16 mouse cellular contexts compared by ENCODE assay signal in the genomic region with DNA sequence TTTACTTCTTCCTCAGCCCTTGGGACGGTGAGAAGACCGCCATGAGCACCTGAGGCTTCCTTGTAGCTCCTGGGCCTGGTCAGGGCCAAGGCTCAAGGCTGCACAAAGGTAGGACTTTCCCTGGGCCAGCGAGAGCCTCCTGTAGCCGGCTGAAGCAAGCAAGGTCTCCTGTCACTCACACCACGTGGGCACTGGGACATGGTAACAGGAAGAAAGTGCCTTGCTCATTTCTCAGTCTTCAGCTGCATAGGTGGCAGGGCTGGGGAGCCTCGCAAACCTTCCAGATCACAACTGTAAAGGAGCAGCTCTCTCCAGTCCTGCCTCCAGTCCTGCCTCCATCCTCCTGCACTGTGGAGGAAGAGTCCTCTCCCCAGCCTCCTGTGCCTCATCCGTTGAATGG. TPM values are rescaled to one million over a fixed set of nuclear protein-coding genes. Genes with fewer than 3 reads are reported as not detected.
DNase-seq lines count a peak whose midpoint lies in the region; ATAC-seq and TF ChIP-seq lines count a peak whose summit lies in the region.
"Had no signal": no experiment of that assay in that cellular context is flagged by ENCODE, and none has a peak within 500 bp of the region (broad histone marks: within the 10 kb centered on the region; RNA-seq: fewer than 3 reads in every experiment).

No protein-coding gene starts in this region.

- ATAC-seq in limb, embryonic 13.5 days (ENCODE audit: low FRiP score, low read depth) = no peak
- ATAC-seq in G1E (ENCODE audit: extremely low read depth, insufficient number of reproducible peaks, low FRiP score, poor library complexity, severe bottlenecking) = no peak
- no peak for ATAC-seq in liver, embryonic 14.5 days (ENCODE audit: insufficient read depth)
- ATAC-seq in hindbrain, postnatal 0 days = no peak
- ATAC-seq: forebrain, embryonic 16.5 days; midbrain, embryonic 13.5 days had no signal

- peaks cover 27% of the 10 kb centered on the region; the same call in 1 of the 2 replicates for H3K4me1 ChIP-seq in heart, embryonic 10.5 days
- H3K4me1 ChIP-seq in limb, embryonic 13.5 days = peaks cover 16% of the 10 kb centered on the region
- H3K4me1 ChIP-seq in limb, embryonic 10.5 days = peaks cover 8% of the 10 kb centered on the region; the same call in 1 of the 2 replicates
- H3K4me1 ChIP-seq in G1E (ENCODE audit: insufficient read depth, low read depth, low read length) = peaks cover 85% of the 10 kb centered on the region
- peaks cover 11 to 17% of the 10 kb centered on the region in 2 experiments for H3K4me1 ChIP-seq in liver, embryonic 14.5 days (replicated peaks; ENCODE audit: control insufficient read depth in 2 of 2, insufficient read depth in 2 of 2, low read length in 1 of 2)
- H3K4me1 ChIP-seq in hindbrain, postnatal 0 days (ENCODE audit: insufficient read depth, low read length) = no peaks in the 10 kb centered on the region
- H3K4me1 ChIP-seq: hindbrain, embryonic 15.5 days; neural tube, embryonic 15.5 days had no signal

- peaks cover 52% of the 10 kb centered on the region for H3K36me3 ChIP-seq in heart, embryonic 10.5 days
- H3K36me3 ChIP-seq in limb, embryonic 13.5 days = peaks cover 50% of the 10 kb centered on the region
- peaks cover 58% of the 10 kb centered on the region for H3K36me3 ChIP-seq in limb, embryonic 10.5 days
- H3K36me3 ChIP-seq in G1E (replicated peaks) = peaks cover 58% of the 10 kb centered on the region
- H3K36me3 ChIP-seq in liver, embryonic 14.5 days (replicated peaks; ENCODE audit: control insufficient read depth, insufficient read depth, low read depth) = peaks cover 32% of the 10 kb centered on the region
- H3K36me3 ChIP-seq in hindbrain, postnatal 0 days (ENCODE audit: insufficient read depth, low read length) = peaks cover 40% of the 10 kb centered on the region

- no peak overlapping the region for H3K4me2 ChIP-seq in limb, embryonic 13.5 days (replicated peaks)
- no peak overlapping the region for H3K4me2 ChIP-seq in liver, embryonic 14.5 days (ENCODE audit: low read depth)
- H3K4me2 ChIP-seq in hindbrain, postnatal 0 days (ENCODE audit: low read depth, low read length) = no peak overlapping the region
- H3K4me2 ChIP-seq: embryonic facial prominence, embryonic 13.5 days; hindbrain, embryonic 15.5 days; midbrain, embryonic 13.5 days; neural tube, embryonic 15.5 days had no signal

- H3K4me3 ChIP-seq in heart, embryonic 10.5 days = no peak overlapping the region
- H3K4me3 ChIP-seq in limb, embryonic 13.5 days = no peak overlapping the region
- no peak overlapping the region for H3K4me3 ChIP-seq in limb, embryonic 10.5 days
- H3K4me3 ChIP-seq in G1E (ENCODE audit: low read depth, low read length) = peak overlapping the region; percentile 50; the same call in 1 of the 2 replicates
- no peak overlapping the region for H3K4me3 ChIP-seq in liver, embryonic 14.5 days (ENCODE audit: insufficient read depth in 1 of 2, low read depth in 2 of 2, low read length in 2 of 2)
- no peak overlapping the region for H3K4me3 ChIP-seq in hindbrain, postnatal 0 days (ENCODE audit: low read length)
- H3K4me3 ChIP-seq: embryonic facial prominence, embryonic 13.5 days; hindbrain, embryonic 15.5 days; midbrain, embryonic 13.5 days; neural tube, embryonic 15.5 days had no signal

- no peaks in the 10 kb centered on the region for H3K27me3 ChIP-seq in heart, embryonic 10.5 days (ENCODE audit: insufficient read depth, poor library complexity, severe bottlenecking)
- H3K27me3 ChIP-seq in limb, embryonic 13.5 days = no peaks in the 10 kb centered on the region
- H3K27me3 ChIP-seq in limb, embryonic 10.5 days (ENCODE audit: low read depth, poor library complexity, severe bottlenecking) = no peaks in the 10 kb centered on the region
- H3K27me3 ChIP-seq in G1E (ENCODE audit: insufficient read depth, low read length) = no peaks in the 10 kb centered on the region
- H3K27me3 ChIP-seq in liver, embryonic 14.5 days (ENCODE audit: control insufficient read depth, insufficient read depth, low read length) = no peaks in the 10 kb centered on the region
- H3K27me3 ChIP-seq in hindbrain, postnatal 0 days (ENCODE audit: insufficient read depth, low read length) = no peaks in the 10 kb centered on the region
- H3K27me3 ChIP-seq: embryonic facial prominence, embryonic 13.5 days; hindbrain, embryonic 15.5 days; midbrain, embryonic 13.5 days; neural tube, embryonic 15.5 days had no signal

- DNase-seq in heart, embryonic 10.5 days (ENCODE audit: low spot score) = no peak
- no peak for DNase-seq in heart, postnatal 25 days (ENCODE audit: low spot score)
- DNase-seq in limb, embryonic 10.5 days (ENCODE audit: low spot score) = no peak
- no peak for DNase-seq in G1E (ENCODE audit: low spot score)
- DNase-seq in liver, embryonic 14.5 days (ENCODE audit: low read depth in 3 of 3, low spot score in 3 of 3) = no peak
- DNase-seq in left cerebral cortex, postnatal 4 days = no peak
- no peak for DNase-seq in hindbrain, postnatal 0 days (ENCODE audit: low spot score)
- DNase-seq: cerebellum, adult 9-10 months; lung, adult 2 months; thymus, postnatal 4 days had no signal

- no peak for TF ChIP-seq CTCF in G1E (IDR thresholded peaks at IDR 0.05; ENCODE audit: low read depth, low read length)
- no peak for TF ChIP-seq CTCF in liver, embryonic 14.5 days (IDR thresholded peaks at IDR 0.05; ENCODE audit: low read depth)
- TF ChIP-seq CTCF in hindbrain, postnatal 0 days (IDR thresholded peaks at IDR 0.05; ENCODE audit: low read depth) = no peak

- 0 out of 2 replicates have a peak overlapping the region, but pooled peaks have one; percentile 17 for H3K27ac ChIP-seq in heart, embryonic 10.5 days
- H3K27ac ChIP-seq in limb, embryonic 13.5 days = no peak overlapping the region; the same call in 1 of the 2 replicates
- H3K27ac ChIP-seq in limb, embryonic 10.5 days = no peak overlapping the region
- peak overlapping the region; percentile 38 for H3K27ac ChIP-seq in liver, embryonic 14.5 days
- no peak overlapping the region for H3K27ac ChIP-seq in hindbrain, postnatal 0 days
- H3K27ac ChIP-seq: hindbrain, embryonic 15.5 days; midbrain, embryonic 13.5 days; neural tube, embryonic 15.5 days had no signal

- 72% methylated on average over 7 of the region's 7 CpGs for WGBS in heart, embryonic 10.5 days
- 75% methylated on average over 7 of the region's 7 CpGs for WGBS in limb, embryonic 13.5 days
- WGBS in limb, embryonic 10.5 days = 82% methylated on average over 7 of the region's 7 CpGs
- WGBS in liver, embryonic 14.5 days (ENCODE audit: insufficient replicate concordance) = 65% methylated on average over 7 of the region's 7 CpGs
- 78% methylated on average over 7 of the region's 7 CpGs for WGBS in hindbrain, postnatal 0 days

- no peaks in the 10 kb centered on the region for H3K9me3 ChIP-seq in heart, embryonic 10.5 days
- H3K9me3 ChIP-seq in limb, embryonic 13.5 days = no peaks in the 10 kb centered on the region
- H3K9me3 ChIP-seq in limb, embryonic 10.5 days (replicated peaks) = no peaks in the 10 kb centered on the region
- no peaks in the 10 kb centered on the region for H3K9me3 ChIP-seq in G1E (replicated peaks)
- no peaks in the 10 kb centered on the region for H3K9me3 ChIP-seq in liver, embryonic 14.5 days (ENCODE audit: control insufficient read depth, low read length)
- no peaks in the 10 kb centered on the region for H3K9me3 ChIP-seq in hindbrain, postnatal 0 days (ENCODE audit: low read length)
- H3K9me3 ChIP-seq: embryonic facial prominence, embryonic 13.5 days; hindbrain, embryonic 15.5 days; midbrain, embryonic 13.5 days; neural tube, embryonic 15.5 days had no signal

- intact Hi-C loops in heart, postnatal 25 days (cut with DNase I) = loop anchor here (10.0 kb wide), 1 partner anchor 91 kb away; no protein-coding TSS in a partner anchor
- intact Hi-C loops in left cerebral cortex, postnatal 4 days (cut with DNase I) = no loop called here

- TF ChIP-seq EP300 in liver, embryonic 14.5 days (IDR thresholded peaks at IDR 0.05; ENCODE audit: low read depth) = no peak

- H3K9ac ChIP-seq in limb, embryonic 13.5 days = peak overlapping the region; percentile 19; the same call in 1 of the 2 replicates
- H3K9ac ChIP-seq in liver, embryonic 14.5 days (replicated peaks) = no peak overlapping the region; the same call in 1 of the 2 replicates
- no peak overlapping the region for H3K9ac ChIP-seq in hindbrain, postnatal 0 days (replicated peaks; ENCODE audit: low read length)
- H3K9ac ChIP-seq: embryonic facial prominence, embryonic 13.5 days; hindbrain, embryonic 15.5 days; midbrain, embryonic 13.5 days; neural tube, embryonic 15.5 days had no signal

RNA-seq across cellular contexts. Expression of a gene that starts 27.6 kb away (rescaled TPM):
- 122 and 199 TPM in 2 replicates for polyA plus RNA-seq in heart, embryonic 10.5 days (2016; fragmentation: Nextera tagmentation; extraction: Ambion mirVana)
- 10 to 100 TPM; 34.5 to 39.8 TPM for total RNA-seq in heart, postnatal 25 days (2021)
- 228 and 235 TPM in 2 replicates for polyA plus RNA-seq in limb, embryonic 13.5 days (2015; fragmentation: Nextera tagmentation; extraction: Ambion mirVana)
- 312 and 340 TPM in 2 replicates for polyA plus RNA-seq in limb, embryonic 10.5 days (2016; fragmentation: Nextera tagmentation; extraction: Ambion mirVana)
- total RNA-seq in G1E (2014; fragmentation: Nextera tagmentation) = 143 and 146 TPM in 2 replicates
- total RNA-seq in G1E (2017) = 550 and 661 TPM in 2 replicates
- polyA plus RNA-seq in G1E (2012) = 1,030 and 1,086 TPM in 2 replicates
- polyA plus RNA-seq in liver, embryonic 14.5 days (2012; rRNA removed) = 132 and 153 TPM in 2 replicates
- polyA plus RNA-seq in liver, embryonic 14.5 days (2014; fragmentation: Nextera tagmentation; extraction: Ambion mirVana) = 86.7 and 98.4 TPM in 2 replicates
- total RNA-seq in left cerebral cortex, postnatal 4 days (2021) = 100 to 1,000 TPM; 314 to 322 TPM
- total RNA-seq in hindbrain, postnatal 0 days (2014; rRNA removed) = 388 and 429 TPM in 2 replicates
- polyA plus RNA-seq in hindbrain, postnatal 0 days (2015; fragmentation: Nextera tagmentation; extraction: Ambion mirVana) = 248 and 258 TPM in 2 replicates

RNA-seq across cellular contexts. Expression of a gene that starts 50.2 kb away (rescaled TPM):
- polyA plus RNA-seq in heart, embryonic 10.5 days (2016; fragmentation: Nextera tagmentation; extraction: Ambion mirVana) = 32.4 and 37.3 TPM in 2 replicates
- 10 to 100 TPM; 11.4 to 13.4 TPM for total RNA-seq in heart, postnatal 25 days (2021)
- 50.8 and 58.5 TPM in 2 replicates for polyA plus RNA-seq in limb, embryonic 13.5 days (2015; fragmentation: Nextera tagmentation; extraction: Ambion mirVana)
- 26.0 and 36.8 TPM in 2 replicates for polyA plus RNA-seq in limb, embryonic 10.5 days (2016; fragmentation: Nextera tagmentation; extraction: Ambion mirVana)
- 31.3 and 43.9 TPM in 2 replicates for total RNA-seq in G1E (2014; fragmentation: Nextera tagmentation)
- 130 and 138 TPM in 2 replicates for total RNA-seq in G1E (2017)
- polyA plus RNA-seq in G1E (2012) = 37.0 and 43.6 TPM in 2 replicates
- polyA plus RNA-seq in liver, embryonic 14.5 days (2012; rRNA removed) = 15.5 and 18.7 TPM in 2 replicates
- polyA plus RNA-seq in liver, embryonic 14.5 days (2014; fragmentation: Nextera tagmentation; extraction: Ambion mirVana) = 11.4 and 12.5 TPM in 2 replicates
- total RNA-seq in left cerebral cortex, postnatal 4 days (2021) = 10 to 100 TPM; 39.5 to 41.4 TPM
- total RNA-seq in hindbrain, postnatal 0 days (2014; rRNA removed) = 26.2 and 26.8 TPM in 2 replicates
- polyA plus RNA-seq in hindbrain, postnatal 0 days (2015; fragmentation: Nextera tagmentation; extraction: Ambion mirVana) = 19.6 and 20.4 TPM in 2 replicates

Comparison
In these comparisons a context has a peak if more than half of its experiments do, and no peak if none do; other contexts are left out.
1. H3K27ac ChIP-seq: peak in heart, embryonic 10.5 days (single experiment) and liver, embryonic 14.5 days (single experiment); none in limb, embryonic 13.5 days (single experiment), limb, embryonic 10.5 days (single experiment) and hindbrain, postnatal 0 days (single experiment).